Mouse (Mus musculus) cerebellum, adult 2 months (tissue): Measurements from ENCODE around the gene Krtap10-4. TPM values are rescaled to one million over a fixed set of nuclear protein-coding genes. Genes with fewer than 3 reads are reported as not detected.

Experiments used
- DNase-seq, 2 experiments: peaks; one replicate each; pipeline ENCODE4 v3.0.0; 2021
- H3K27ac ChIP-seq: fragments of 200-500 bp; 2 replicates; pipeline ENCODE4 v1.5.1; 2012; ENCODE audit warnings: low read length, control low read depth, inconsistent platforms; ENCODE audit not compliant: insufficient read depth
- H3K27me3 ChIP-seq: fragments of 200-500 bp; 2 replicates; pipeline ENCODE4 v1.6.1; 2012; ENCODE audit warnings: inconsistent platforms, mild to moderate bottlenecking, low read length, moderate library complexity; ENCODE audit not compliant: control insufficient read depth, insufficient read depth
- H3K4me1 ChIP-seq: fragments of 200-500 bp; 2 replicates; pipeline ENCODE4 v1.6.1; 2011; ENCODE audit warnings: low read length; ENCODE audit not compliant: control insufficient read depth, insufficient read depth
- H3K4me3 ChIP-seq: fragments of 200-500 bp; replicated peaks from 2 replicates; pipeline ENCODE3; 2011; ENCODE audit warnings: mild to moderate bottlenecking, low read depth, low read length, control low read depth; ENCODE audit not compliant: insufficient read depth
- CTCF ChIP-seq: fragments of 200-500 bp; IDR thresholded peaks from 2 replicates; pipeline ENCODE4 v1.5.1; 2011; ENCODE audit warnings: low read depth, mild to moderate bottlenecking, control low read depth, low read length, moderate library complexity, borderline replicate concordance; ENCODE audit not compliant: insufficient read depth
- POLR2A ChIP-seq: fragments of 200-500 bp; IDR thresholded peaks from 2 replicates; pipeline ENCODE4 v1.6.1; 2011; ENCODE audit warnings: low read length, control low read depth, borderline replicate concordance; ENCODE audit not compliant: insufficient read depth
- WGBS: fragments of 180-500 bp; shearing (Covaris S2); methylation state at CpG from one replicate; pipeline ENCODE4 v1.1.7; 2018; 5-methylcytosine and 5-hydroxymethylcytosine counted together
- polyA plus RNA-seq: library from polyadenylated mRNA; depleted of rRNA; stranded (reverse); fragments of >200 nt; gene quantifications from 2 replicates; pipeline ENCODE4 v1.2.3, GENCODE M21; 2012

The Krtap10-4 gene
- polyA plus RNA-seq, 1 experiment, result not detected

DNA sequence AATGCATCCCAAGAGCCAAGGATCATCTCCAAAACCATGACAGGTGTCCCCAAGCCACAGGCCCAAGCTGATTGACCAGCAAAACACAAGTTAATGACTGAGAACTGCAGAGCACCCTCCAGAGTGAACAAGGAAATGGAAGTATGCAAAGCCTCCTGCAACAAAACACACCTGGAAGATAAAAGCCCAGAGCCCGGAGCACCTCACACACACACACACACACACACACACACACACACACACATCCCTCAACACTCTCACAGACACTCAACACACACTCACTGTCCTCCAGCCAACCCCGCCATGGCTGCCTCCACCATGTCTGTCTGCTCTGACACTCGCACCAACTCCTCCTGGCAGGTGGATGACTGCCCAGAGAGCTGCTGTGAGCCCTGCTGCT, 19.6 kb upstream of the Krtap10-4 start, which contains the start of gene Gm36176:
Gene Gm36176, plus strand, starts transcription at position 301 of the 400 bp plus-strand sequence.
- no peak for DNase-seq
- Histone ChIP-seq H3K27me3 (no peaks in the 10 kb centered on the region), H3K27ac (no peak within 1 kb of the TSS), H3K4me3 (no peak within 1 kb of the TSS), H3K4me1 (no peaks in the 10 kb centered on the region)
- TF ChIP-seq CTCF (no peak), POLR2A (no peak)
- WGBS, result 69% methylated on average over 2 of the region's 3 CpGs

DNA sequence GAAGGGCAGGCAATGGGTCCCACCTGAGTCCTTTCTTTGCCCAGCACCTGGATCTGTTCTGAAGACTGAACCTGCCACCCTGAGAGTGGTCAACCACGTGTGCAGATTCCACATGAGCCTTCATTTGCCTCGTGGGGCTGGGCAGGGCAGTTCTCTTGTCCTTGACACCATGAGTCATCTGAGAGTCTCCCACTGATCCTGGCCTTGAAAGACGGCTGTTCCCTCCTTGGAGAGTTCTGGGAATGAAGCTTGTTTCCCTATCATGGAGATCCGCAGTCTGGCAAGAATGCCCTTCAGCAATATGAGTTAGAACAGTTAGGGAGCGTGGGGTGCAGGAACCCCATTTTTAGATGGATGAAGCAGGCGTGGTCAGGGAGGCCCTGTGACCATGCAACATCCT, 12.1 kb upstream of the Krtap10-4 start:
- 73% methylated on average over 6 of the region's 6 CpGs for WGBS
- Histone ChIP-seq H3K27ac (no peak overlapping the region), H3K27me3 (no peaks in the 10 kb centered on the region), H3K4me3 (no peak overlapping the region), H3K4me1 (no peaks in the 10 kb centered on the region)
- no peak for DNase-seq
- no peak for TF ChIP-seq CTCF
- no peak for TF ChIP-seq POLR2A

DNA sequence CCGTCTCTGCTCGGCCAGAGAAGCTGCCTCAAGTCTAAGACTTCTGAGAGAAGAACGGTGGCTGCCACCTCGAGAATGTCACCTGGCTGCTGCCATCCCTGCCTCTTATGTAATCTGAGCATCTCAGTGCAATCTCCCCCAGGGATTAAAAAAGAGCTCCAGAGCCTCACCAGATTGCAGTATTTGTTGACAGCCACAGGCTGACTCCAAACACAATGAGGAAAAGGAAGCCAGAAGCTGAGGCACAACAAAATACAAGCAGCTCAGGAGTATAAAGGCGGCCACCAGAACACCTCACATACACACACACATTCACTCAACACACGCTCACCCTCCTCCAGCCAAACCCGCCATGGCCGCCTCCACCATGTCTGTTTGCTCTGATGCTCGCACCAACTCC, 8.8 kb upstream of the Krtap10-4 start, which contains the start of gene Krtap10-10:
Gene Krtap10-10, plus strand, starts transcription at position 301 of the 400 bp plus-strand sequence.
- H3K27me3 ChIP-seq, result no peaks in the 10 kb centered on the region
- WGBS, result 76% methylated on average over 9 of the region's 9 CpGs
- H3K4me3 ChIP-seq, result no peak within 1 kb of the TSS
- no peak for DNase-seq
- H3K4me1 ChIP-seq, result no peaks in the 10 kb centered on the region
- H3K27ac ChIP-seq, result no peak within 1 kb of the TSS
- TF ChIP-seq POLR2A (no peak), CTCF (no peak)

DNA sequence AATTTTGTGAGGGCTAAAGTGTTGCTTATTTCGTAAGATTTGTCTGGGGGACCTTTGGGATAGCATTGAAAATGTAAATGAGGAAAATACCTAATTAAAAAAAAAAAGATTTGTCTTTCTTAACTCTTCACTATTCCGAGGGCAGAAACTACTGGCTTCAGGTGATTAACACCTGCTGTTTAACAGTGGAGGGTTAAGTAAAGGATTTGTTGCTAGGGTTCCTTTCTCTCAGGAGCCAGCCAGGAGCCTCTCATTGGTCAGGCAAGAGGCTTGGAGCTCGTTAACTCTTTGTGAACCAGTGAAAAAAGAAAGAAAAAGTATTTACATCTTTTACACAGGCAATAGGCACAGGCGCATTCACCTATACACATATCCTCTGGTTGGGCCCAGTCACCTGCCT, 7.7 kb downstream of the Krtap10-4 start:
- TF ChIP-seq CTCF (no peak), POLR2A (no peak)
- Histone ChIP-seq H3K4me3 (no peak overlapping the region), H3K27ac (no peak overlapping the region), H3K4me1 (no peaks in the 10 kb centered on the region), H3K27me3 (no peaks in the 10 kb centered on the region)
- no peak for DNase-seq
- WGBS, result 53% methylated on average over 4 of the region's 4 CpGs

DNA sequence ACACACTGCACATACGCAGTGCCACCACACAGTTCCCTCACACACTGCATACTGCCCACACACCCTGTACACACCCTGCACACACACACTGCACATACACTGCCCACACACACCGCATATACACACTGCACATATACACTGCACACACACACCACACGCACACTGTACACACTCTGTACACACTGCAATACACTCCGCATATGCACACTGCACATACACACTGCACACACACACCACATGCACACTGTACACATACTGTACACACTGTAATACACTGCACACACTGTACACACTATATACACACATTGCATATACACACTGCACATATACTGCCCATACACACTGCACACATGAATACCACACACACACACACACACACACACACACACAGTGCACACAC, 8.4 kb downstream of the Krtap10-4 start:
- Histone ChIP-seq H3K27ac (no peak overlapping the region), H3K4me3 (no peak overlapping the region), H3K27me3 (no peaks in the 10 kb centered on the region), H3K4me1 (no peaks in the 10 kb centered on the region)
- 98% methylated on average over 4 of the region's 4 CpGs for WGBS
- DNase-seq, result no peak
- TF ChIP-seq POLR2A (no peak), CTCF (no peak)

DNA sequence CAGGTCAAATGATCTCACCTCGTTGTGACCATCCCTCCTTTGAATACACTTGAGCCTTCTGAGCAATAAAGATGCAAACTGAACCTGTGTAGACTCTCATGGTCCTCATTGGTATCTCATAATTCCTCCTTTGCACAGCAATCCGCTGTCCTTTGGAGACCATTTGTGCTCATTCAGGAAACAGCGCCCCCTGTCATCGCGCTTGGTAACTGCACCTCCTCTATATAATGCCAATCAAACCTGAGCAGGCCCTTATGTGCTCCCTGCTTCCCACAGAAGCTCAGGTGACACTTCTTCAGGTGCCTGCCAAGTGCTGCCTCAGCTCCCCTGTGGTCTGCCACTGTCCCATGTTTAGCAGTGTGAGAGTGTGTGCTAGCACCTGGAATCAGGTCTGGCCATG, 11.4 kb downstream of the Krtap10-4 start:
- H3K4me1 ChIP-seq, result no peaks in the 10 kb centered on the region
- WGBS, result 40% methylated on average over 5 of the region's 5 CpGs
- H3K27ac ChIP-seq, result no peak overlapping the region
- DNase-seq, result no peak
- H3K27me3 ChIP-seq, result no peaks in the 10 kb centered on the region
- H3K4me3 ChIP-seq, result no peak overlapping the region
- no peak for TF ChIP-seq POLR2A
- 0 out of 2 replicates have a peak, but pooled peaks have one; percentile 5 for TF ChIP-seq CTCF

DNA sequence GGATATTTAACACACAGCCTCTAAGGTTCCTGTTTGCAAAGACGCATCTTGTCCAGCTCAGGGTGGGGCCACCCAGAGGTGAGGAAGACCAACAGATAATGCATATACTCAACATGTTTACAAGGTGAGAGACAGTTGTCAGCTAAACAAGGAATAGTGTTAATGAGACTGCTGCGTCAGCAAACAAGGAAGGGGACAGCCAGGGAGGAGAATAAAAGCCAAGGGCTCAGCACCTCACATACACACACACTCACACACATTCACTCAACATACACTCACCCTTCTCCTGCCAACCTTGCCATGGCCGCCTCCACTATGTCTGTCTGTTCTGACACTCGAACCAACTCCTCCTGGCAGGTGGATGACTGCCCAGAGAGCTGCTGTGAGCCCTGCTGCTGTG, 12.5 kb downstream of the Krtap10-4 start, which contains the start of gene Gm2696:
Gene Gm2696, plus strand, starts transcription at position 301 of the 400 bp plus-strand sequence.
- 42% methylated on average over 4 of the region's 4 CpGs for WGBS
- H3K4me3 ChIP-seq, result no peak within 1 kb of the TSS
- H3K27ac ChIP-seq, result no peak within 1 kb of the TSS
- DNase-seq, result no peak
- no peaks in the 10 kb centered on the region for H3K4me1 ChIP-seq
- no peak for TF ChIP-seq POLR2A
- no peak for TF ChIP-seq CTCF
- no peaks in the 10 kb centered on the region for H3K27me3 ChIP-seq

DNA sequence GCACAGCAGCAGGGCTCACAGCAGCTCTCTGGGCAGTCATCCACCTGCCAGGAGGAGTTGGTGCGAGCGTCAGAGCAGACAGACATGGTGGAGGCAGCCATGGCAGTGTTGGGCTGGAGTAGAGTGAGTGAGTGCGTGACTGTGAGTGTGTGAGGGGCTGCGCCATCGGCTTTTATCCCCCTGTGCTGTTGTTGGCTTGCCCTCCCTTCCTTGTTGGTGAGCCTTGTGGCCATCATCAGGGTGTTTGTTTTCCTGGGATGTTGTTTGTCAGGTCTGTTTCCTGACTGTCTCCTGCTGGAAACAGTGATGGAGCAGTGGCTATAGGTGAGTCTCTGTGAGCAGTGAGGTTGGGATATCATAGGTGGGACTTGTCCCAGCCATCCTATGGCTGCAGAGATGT, 15.2 kb downstream of the Krtap10-4 start, which contains the start of gene Gm9507:
Gene Gm9507, minus strand, starts transcription at position 101 of the 400 bp plus-strand sequence.
- no peak within 1 kb of the TSS for H3K27ac ChIP-seq
- DNase-seq, result no peak
- no peak within 1 kb of the TSS for H3K4me3 ChIP-seq
- H3K27me3 ChIP-seq, result no peaks in the 10 kb centered on the region
- H3K4me1 ChIP-seq, result no peaks in the 10 kb centered on the region
- WGBS, result 59% methylated on average over 5 of the region's 5 CpGs
- TF ChIP-seq CTCF, result no peak
- TF ChIP-seq POLR2A, result no peak
